Comparison of ENCODE assay signal across 10 mouse cellular contexts in the genomic region with DNA sequence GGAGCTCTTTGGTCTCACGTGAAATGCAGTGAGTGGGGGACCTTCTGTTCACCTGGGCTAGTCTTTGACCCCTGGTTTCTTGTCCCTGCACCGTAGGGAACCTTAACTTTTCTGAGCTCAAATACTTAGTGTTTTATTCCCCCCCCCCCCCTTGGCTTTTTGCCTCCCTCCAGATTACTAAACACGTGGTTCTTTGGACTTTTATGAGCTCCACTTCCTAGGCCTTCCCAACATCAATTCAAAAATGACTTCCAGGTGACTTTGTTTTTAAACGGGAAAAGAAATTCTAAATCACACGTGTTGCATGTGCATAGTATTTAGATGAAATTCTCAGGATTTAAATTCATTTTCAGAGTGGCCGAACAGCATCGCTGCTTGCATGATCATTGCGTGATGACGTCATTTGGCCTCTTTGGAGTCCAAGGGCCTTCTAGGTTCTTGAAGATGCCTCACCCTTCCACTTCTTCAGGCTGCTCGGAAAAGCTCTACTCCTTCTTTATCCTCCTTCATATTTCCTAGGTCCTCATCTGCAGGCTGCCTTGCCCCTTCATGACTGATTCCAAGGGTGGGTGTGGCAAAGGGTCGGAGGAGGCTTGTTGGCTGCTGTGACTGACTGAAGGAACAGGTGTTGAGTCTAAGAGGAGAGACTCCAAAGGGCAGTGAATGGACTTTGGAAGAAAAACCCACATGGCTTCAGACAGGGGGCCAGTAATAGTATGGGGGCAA. TPM values are rescaled to one million over a fixed set of nuclear protein-coding genes. Genes with fewer than 3 reads are reported as not detected.
A peak's percentile ranks its signal among the peaks of the same experiment; 100 is the strongest.
DNase-seq lines count a peak whose midpoint lies in the region; ATAC-seq and TF ChIP-seq lines count a peak whose summit lies in the region.
"Had no signal": no experiment of that assay in that cellular context is flagged by ENCODE, and none has a peak within 500 bp of the region (broad histone marks: within the 10 kb centered on the region; RNA-seq: fewer than 3 reads in every experiment).

No protein-coding gene starts in this region.

- no peaks in the 10 kb centered on the region for H3K36me3 ChIP-seq in kidney, postnatal 0 days (ENCODE audit: insufficient read depth, low read length)
- H3K36me3 ChIP-seq in neural tube, embryonic 13.5 days, result no peaks in the 10 kb centered on the region

- no peaks in the 10 kb centered on the region for H3K9me3 ChIP-seq in kidney, postnatal 0 days (replicated peaks; ENCODE audit: low read length)
- no peaks in the 10 kb centered on the region for H3K9me3 ChIP-seq in neural tube, embryonic 13.5 days

- no peak for TF ChIP-seq CTCF in embryonic fibroblast, embryonic 13.5 days (IDR thresholded peaks at IDR 0.05; ENCODE audit: borderline replicate concordance, insufficient read depth, low read length)
- TF ChIP-seq CTCF in kidney, postnatal 0 days (IDR thresholded peaks at IDR 0.05; ENCODE audit: low read depth), result no peak

- DNase-seq in kidney, adult 9 months, result peak; percentile 36
- no peak for DNase-seq in kidney, adult 18-20 months
- peak; percentile 18 for DNase-seq in kidney, postnatal 0 days (ENCODE audit: low spot score)
- no peak for DNase-seq in T-cell, adult 2 months (ENCODE audit: low spot score)
- DNase-seq in gastrocnemius, postnatal 10 days, result no peak
- no peak for DNase-seq in urinary bladder, adult 18-20 months (ENCODE audit: low spot score in 2 of 2)
- DNase-seq: cerebellum, adult 2 months had no signal

- no peaks in the 10 kb centered on the region for H3K4me1 ChIP-seq in embryonic fibroblast, embryonic 13.5 days (ENCODE audit: control insufficient read depth, insufficient read depth, low read length)
- no peaks in the 10 kb centered on the region; the same call in 1 of the 2 replicates for H3K4me1 ChIP-seq in kidney, postnatal 0 days (replicated peaks; ENCODE audit: insufficient read depth, low read length)
- H3K4me1 ChIP-seq in neural tube, embryonic 13.5 days (replicated peaks), result peaks cover 9% of the 10 kb centered on the region; the same call in 1 of the 2 replicates

- H3K9ac ChIP-seq in kidney, postnatal 0 days (ENCODE audit: low read depth, low read length), result peak overlapping the region; percentile 82
- H3K9ac ChIP-seq in neural tube, embryonic 13.5 days, result peak overlapping the region; percentile 72

- H3K27me3 ChIP-seq in kidney, postnatal 0 days (ENCODE audit: insufficient read depth, low read length), result no peaks in the 10 kb centered on the region
- peaks cover 49% of the 10 kb centered on the region for H3K27me3 ChIP-seq in neural tube, embryonic 13.5 days

- H3K4me2 ChIP-seq in kidney, postnatal 0 days (ENCODE audit: low read length), result peak overlapping the region; percentile 92
- peak overlapping the region; percentile 88 for H3K4me2 ChIP-seq in neural tube, embryonic 13.5 days

- peak overlapping the region; percentile 41 for H3K4me3 ChIP-seq in embryonic fibroblast, embryonic 13.5 days (ENCODE audit: insufficient read depth, low read length)
- H3K4me3 ChIP-seq in kidney, postnatal 0 days (replicated peaks; ENCODE audit: low read depth, low read length), result peak overlapping the region; percentile 59
- peak overlapping the region; percentile 55 for H3K4me3 ChIP-seq in neural tube, embryonic 13.5 days

- 57% methylated on average over 11 of the region's 11 CpGs for WGBS in kidney, postnatal 0 days
- WGBS in neural tube, embryonic 13.5 days, result 62% methylated on average over 11 of the region's 11 CpGs

- H3K27ac ChIP-seq in embryonic fibroblast, embryonic 13.5 days (ENCODE audit: insufficient read depth, low read length), result no peak overlapping the region
- no peak overlapping the region for H3K27ac ChIP-seq in kidney, postnatal 0 days
- no peak overlapping the region for H3K27ac ChIP-seq in neural tube, embryonic 13.5 days (replicated peaks)

- peak; percentile 47; the same call in 1 of the 2 replicates for ATAC-seq in kidney, postnatal 0 days (replicated peaks; ENCODE audit: low FRiP score, low read depth)
- ATAC-seq in neural tube, embryonic 13.5 days (ENCODE audit: low read depth), result no peak

- TF ChIP-seq POLR2A in embryonic fibroblast, embryonic 13.5 days (IDR thresholded peaks at IDR 0.05; ENCODE audit: low read depth, low read length), result no peak

RNA-seq across cellular contexts. Expression of gene BC067074, which starts 0.9 kb away (rescaled TPM):
- polyA plus RNA-seq in embryonic fibroblast, embryonic 13.5 days (2011; ENCODE audit: insufficient read length, low read depth, missing spikeins), result 5.4 and 8.4 TPM in 2 replicates
- 4.6 and 4.8 TPM in 2 replicates for polyA plus RNA-seq in kidney, postnatal 0 days (2015; fragmentation: Nextera tagmentation; extraction: Ambion mirVana)
- 0.59 and 0.92 TPM in 2 replicates for polyA plus RNA-seq in neural tube, embryonic 13.5 days (2015; fragmentation: Nextera tagmentation; extraction: Ambion mirVana)
- 1 to 10 TPM; 6.0 to 9.2 TPM for total RNA-seq in gastrocnemius, postnatal 10 days (2021)
- total RNA-seq: MEL had no signal

Comparison
In these comparisons a context has a peak if more than half of its experiments do, and no peak if none do; other contexts are left out.
1. DNase-seq: peak in kidney, adult 9 months (single experiment) and kidney, postnatal 0 days (single experiment); none in kidney, adult 18-20 months (single experiment), T-cell, adult 2 months (single experiment), gastrocnemius, postnatal 10 days (single experiment) and urinary bladder, adult 18-20 months (0 of 2).
2. Peak in every context shown above with its lines, with median percentiles within 50 percentile points of each other: H3K4me3 ChIP-seq.